Mouse (Mus musculus): ENCODE results near the gene Dpy19l3. TPM values are rescaled to one million over a fixed set of nuclear protein-coding genes. Genes with fewer than 3 reads are reported as not detected.

Dpy19l3 gene
- 49.4 TPM for total RNA-seq (2023)

DNA sequence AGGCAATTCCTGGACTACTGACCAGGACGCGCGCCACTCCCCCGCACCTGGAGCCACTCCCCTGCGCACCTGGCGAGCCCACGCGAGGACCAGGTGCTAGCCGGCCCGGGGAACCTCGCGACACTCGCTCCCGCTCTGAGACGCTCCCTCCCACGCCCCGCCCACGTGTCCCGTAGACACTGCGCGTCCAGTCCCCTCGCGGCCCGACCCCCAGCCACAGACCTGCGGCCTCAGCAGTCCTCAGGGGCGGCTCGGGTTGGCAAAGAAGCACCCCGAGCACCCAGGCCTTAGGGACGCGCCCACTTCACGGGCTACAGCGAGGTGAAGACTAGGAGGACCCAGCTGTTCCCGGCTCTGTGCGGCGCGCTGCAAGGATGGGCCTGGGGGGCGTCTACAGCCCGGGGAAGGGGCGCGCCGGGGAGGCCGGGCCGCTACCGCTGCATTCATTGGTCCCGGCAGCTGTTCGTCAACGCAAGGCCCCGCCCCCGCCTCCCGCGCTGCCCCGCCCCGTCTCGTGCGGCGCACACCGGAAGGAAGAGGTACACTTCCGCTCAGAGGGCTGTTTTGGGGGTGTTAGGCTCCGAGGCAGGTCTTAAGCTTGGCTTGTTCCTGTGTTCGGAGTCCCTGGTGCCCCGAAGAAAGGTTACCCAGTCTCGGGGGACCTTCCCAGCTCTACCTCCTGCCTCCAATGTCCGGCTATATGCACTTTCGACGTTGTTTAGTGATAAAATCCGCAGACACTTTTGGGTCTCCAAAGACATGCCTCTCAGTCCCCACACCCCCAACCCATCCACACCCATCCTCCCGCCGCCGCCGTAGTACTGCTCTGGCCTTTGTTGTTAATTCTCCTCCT lies at the start of gene Dpy19l3:
Gene Dpy19l3 (minus strand): TSS at position 422 of the 853 bp plus-strand sequence.

DNA sequence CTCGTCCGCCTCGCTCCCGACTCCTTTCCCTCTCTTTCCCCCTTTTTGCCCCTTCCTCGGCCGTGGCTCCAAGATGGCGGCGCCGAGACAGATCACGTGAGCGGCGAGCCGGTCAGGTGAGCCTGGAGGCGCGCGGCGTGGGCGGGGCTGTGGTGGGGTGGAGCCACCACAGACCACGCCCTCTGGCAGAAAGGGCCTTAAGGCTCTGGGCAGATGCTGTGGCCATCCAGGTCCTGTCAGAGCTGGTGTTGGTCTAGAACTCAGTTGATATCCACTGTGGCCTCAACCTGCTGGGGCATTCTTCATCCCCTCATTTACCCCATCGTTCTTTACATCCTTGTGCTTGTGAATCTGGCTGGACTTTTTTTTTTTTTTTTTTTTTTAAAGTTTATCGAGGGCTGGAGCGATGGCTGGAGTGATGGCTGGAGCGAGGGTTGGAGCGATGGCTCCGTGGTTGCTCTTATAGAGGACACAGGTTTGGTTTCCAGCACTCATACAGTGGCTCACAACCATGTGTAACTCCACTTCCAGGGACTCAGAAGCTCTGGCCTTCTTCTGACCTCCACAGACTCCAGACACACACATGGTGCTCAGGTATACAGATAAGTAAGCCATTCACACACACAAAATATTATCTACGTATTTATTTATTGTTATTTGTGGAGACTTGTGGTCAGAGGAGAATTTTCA lies 48.8 kb upstream of the Dpy19l3 start, which contains the start of gene Zfp507:
Gene Zfp507 (minus strand): TSS at position 98 of the 690 bp plus-strand sequence.

DNA sequence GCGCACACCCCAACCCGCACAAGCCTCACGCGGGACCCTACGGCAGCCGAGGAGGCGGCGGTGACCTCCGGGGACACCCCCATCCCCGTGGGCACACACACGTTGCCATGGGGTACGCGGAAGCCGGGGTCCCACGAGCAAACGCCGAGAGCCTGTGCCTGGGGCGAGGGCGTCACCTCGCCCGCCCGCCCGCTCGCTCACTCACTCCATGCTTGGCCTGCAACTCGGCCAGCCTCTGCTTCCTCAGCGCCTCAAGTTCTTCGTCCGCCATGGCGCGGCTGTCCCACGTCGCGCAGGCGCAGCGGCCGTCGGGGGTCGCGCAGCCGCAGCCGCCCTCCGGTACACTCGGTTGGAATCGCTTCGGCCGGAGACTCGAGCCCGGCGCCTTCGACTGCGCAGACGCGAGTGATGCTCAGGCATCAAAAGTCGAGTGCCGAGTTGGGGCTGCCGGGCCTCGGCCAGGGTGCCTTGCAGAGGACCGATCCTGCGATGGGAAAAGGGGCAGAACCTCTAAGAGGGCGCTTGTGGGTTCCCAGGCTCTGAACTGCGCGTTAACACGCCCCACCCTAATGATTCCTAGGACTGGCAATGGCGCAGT lies 107.1 kb downstream of the Dpy19l3 start, which contains the start of gene Pdcd5:
Gene Pdcd5 (minus strand): TSS at position 421 of the 598 bp plus-strand sequence.

Other genes starting within 250 kb of the Dpy19l3 start
- gene Tdrd12, start 216.7 kb downstream of the Dpy19l3 start, total RNA-seq (2023) = not detected
- 19.4 TPM for gene Nudt19, start 198.2 kb downstream of the Dpy19l3 start, total RNA-seq (2023)
- gene Rgs9bp, start 168.9 kb downstream of the Dpy19l3 start, total RNA-seq (2023) = 0.09 TPM
- gene Ankrd27, start 168.2 kb downstream of the Dpy19l3 start, total RNA-seq (2023) = 50.6 TPM
- gene Pdcd5, start 106.9 kb downstream of the Dpy19l3 start, total RNA-seq (2023) = 41.2 TPM
- gene Zfp507, start 48.5 kb upstream of the Dpy19l3 start, total RNA-seq (2023) = 57.3 TPM